Mouse (Mus musculus) E14TG2a.4 (cell line): ENCODE results near the gene Ppp1r3c.

Experiments used
- H3K27me3 ChIP-seq: 2 replicates; pipeline ENCODE4 v1.6.1; 2014; ENCODE audit warnings: low read length, control low read depth; ENCODE audit not compliant: insufficient read depth
- H3K36me3 ChIP-seq: 2 replicates; pipeline ENCODE4 v1.6.1; 2014; ENCODE audit warnings: low read length, control low read depth; ENCODE audit not compliant: insufficient read depth
- H3K4me1 ChIP-seq: replicated peaks from 2 replicates; pipeline ENCODE4 v1.6.1; 2014; ENCODE audit warnings: low read depth, low read length, control low read depth
- H3K4me3 ChIP-seq: replicated peaks from 2 replicates; pipeline ENCODE4 v1.5.1; 2014; ENCODE audit warnings: mild to moderate bottlenecking, low read length
- H3K9me3 ChIP-seq: 2 replicates; pipeline ENCODE4 v1.6.1; 2014; ENCODE audit warnings: low read length, control low read depth
- CTCF ChIP-seq: conservative IDR thresholded peaks from 2 replicates; pipeline ENCODE4 v1.5.1; 2014; ENCODE audit warnings: low read length
- NANOG ChIP-seq: IDR thresholded peaks from 2 replicates; pipeline ENCODE4 v1.6.1; 2014; ENCODE audit warnings: borderline replicate concordance, low read length, mixed read lengths
- POU5F1 ChIP-seq: IDR thresholded peaks from 2 replicates; pipeline ENCODE4 v1.6.1; 2014; ENCODE audit warnings: low read length, borderline replicate concordance

Gene Ppp1r3c

GRCm38 (mm10) chr19:36736537-36736936, at the start of gene Ppp1r3c:
Ppp1r3c (minus strand) TSS chr19:36736653.
- Histone ChIP-seq H3K9me3 (no peaks in the 10 kb centered on the region), H3K36me3 (no peaks in the 10 kb centered on the region; the same call in 1 of the 2 replicates), H3K27me3 (peaks cover 40% of the 10 kb centered on the region), H3K4me3 (peak within 1 kb of the TSS; percentile 75), H3K4me1 (peaks cover 12% of the 10 kb centered on the region)
- TF ChIP-seq NANOG (no peak), POU5F1 (no peak), CTCF (no peak)

GRCm38 (mm10) chr19:36783179-36783578, 46.7 kb upstream of the Ppp1r3c start:
- H3K4me3 ChIP-seq = no peak overlapping the region
- H3K36me3 ChIP-seq = no peaks in the 10 kb centered on the region
- TF ChIP-seq NANOG = no peak
- no peak for TF ChIP-seq CTCF
- no peak for TF ChIP-seq POU5F1
- H3K4me1 ChIP-seq = no peaks in the 10 kb centered on the region
- no peaks in the 10 kb centered on the region for H3K9me3 ChIP-seq
- H3K27me3 ChIP-seq = no peaks in the 10 kb centered on the region

DNA sequence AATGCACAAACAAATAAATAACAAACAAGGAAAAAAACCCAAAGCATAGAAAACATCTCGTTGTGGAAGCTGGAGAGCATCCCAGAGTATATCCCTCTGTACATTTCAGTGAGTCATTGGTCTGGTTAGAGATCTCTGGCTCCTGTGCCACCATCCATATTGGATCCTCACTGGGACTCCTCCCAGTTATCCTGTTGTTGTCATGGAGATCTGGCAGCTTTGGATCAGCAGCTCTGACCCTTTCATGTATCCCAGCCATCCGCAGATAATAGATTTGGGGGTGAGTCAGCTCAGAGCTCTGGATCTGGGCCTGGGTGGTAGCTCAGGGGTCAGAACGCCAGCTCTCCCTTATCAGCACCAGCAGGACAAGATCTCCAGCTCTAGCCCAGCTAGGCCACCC, 46.1 kb upstream of the Ppp1r3c start:
- Histone ChIP-seq H3K4me3 (no peak overlapping the region), H3K36me3 (no peaks in the 10 kb centered on the region), H3K27me3 (no peaks in the 10 kb centered on the region), H3K4me1 (no peaks in the 10 kb centered on the region), H3K9me3 (no peaks in the 10 kb centered on the region)
- TF ChIP-seq CTCF (no peak), NANOG (no peak), POU5F1 (no peak)

- Histone ChIP-seq H3K36me3 (no peaks in the 10 kb centered on the region), H3K4me1 (no peaks in the 10 kb centered on the region), H3K4me3 (no peak overlapping the region), H3K9me3 (no peaks in the 10 kb centered on the region), H3K27me3 (no peaks in the 10 kb centered on the region)
- TF ChIP-seq NANOG = no peak
- no peak for TF ChIP-seq CTCF
- TF ChIP-seq POU5F1 = no peak
These were observed 45.5 kb upstream of the Ppp1r3c start for GRCm38 (mm10) chr19:36781996-36782395.

DNA sequence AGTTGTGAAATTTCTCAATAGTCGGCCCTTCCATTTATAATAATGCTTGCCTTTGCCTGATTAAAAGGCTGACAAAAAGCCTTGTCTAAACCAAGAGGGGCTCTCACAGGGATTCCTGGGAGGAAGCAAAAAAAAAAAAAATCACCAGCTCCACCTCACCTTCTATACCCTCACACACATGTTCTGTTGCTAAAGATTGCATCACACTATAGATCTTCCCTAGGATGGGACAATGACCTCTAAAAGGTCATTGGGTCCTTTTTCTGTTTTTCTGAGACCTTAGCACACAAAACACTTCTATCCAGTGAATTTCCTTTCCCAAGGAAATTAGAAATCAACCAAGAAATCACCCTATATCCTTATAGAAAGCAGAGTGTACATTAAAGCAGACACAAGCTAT, 43.9 kb upstream of the Ppp1r3c start:
- no peaks in the 10 kb centered on the region for H3K27me3 ChIP-seq
- TF ChIP-seq NANOG (no peak), CTCF (no peak), POU5F1 (no peak)
- H3K4me3 ChIP-seq = no peak overlapping the region
- no peaks in the 10 kb centered on the region for H3K9me3 ChIP-seq
- no peaks in the 10 kb centered on the region for H3K36me3 ChIP-seq
- H3K4me1 ChIP-seq = no peaks in the 10 kb centered on the region

- TF ChIP-seq POU5F1 (no peak), CTCF (no peak), NANOG (no peak)
- Histone ChIP-seq H3K36me3 (no peaks in the 10 kb centered on the region), H3K9me3 (no peaks in the 10 kb centered on the region), H3K27me3 (no peaks in the 10 kb centered on the region), H3K4me1 (no peaks in the 10 kb centered on the region), H3K4me3 (no peak overlapping the region)
These were observed 43.3 kb upstream of the Ppp1r3c start for GRCm38 (mm10) chr19:36779765-36780164.

- Histone ChIP-seq H3K4me3 (no peak overlapping the region), H3K36me3 (no peaks in the 10 kb centered on the region), H3K27me3 (no peaks in the 10 kb centered on the region), H3K9me3 (no peaks in the 10 kb centered on the region), H3K4me1 (no peaks in the 10 kb centered on the region)
- TF ChIP-seq POU5F1 (no peak), CTCF (no peak), NANOG (no peak)
These were observed 39.1 kb upstream of the Ppp1r3c start for GRCm38 (mm10) chr19:36775531-36775930.

- Histone ChIP-seq H3K4me1 (no peaks in the 10 kb centered on the region), H3K9me3 (no peaks in the 10 kb centered on the region), H3K36me3 (no peaks in the 10 kb centered on the region), H3K27me3 (no peaks in the 10 kb centered on the region), H3K4me3 (no peak overlapping the region)
- TF ChIP-seq POU5F1 (no peak), NANOG (no peak)
These were observed 37.4 kb upstream of the Ppp1r3c start for GRCm38 (mm10) chr19:36773716-36774459.

- Histone ChIP-seq H3K36me3 (no peaks in the 10 kb centered on the region), H3K4me3 (no peak overlapping the region), H3K9me3 (peaks cover 5% of the 10 kb centered on the region; the same call in 1 of the 2 replicates), H3K4me1 (no peaks in the 10 kb centered on the region), H3K27me3 (no peaks in the 10 kb centered on the region)
- TF ChIP-seq POU5F1 (no peak), CTCF (no peak), NANOG (no peak)
These were observed 31.6 kb upstream of the Ppp1r3c start for GRCm38 (mm10) chr19:36768084-36768483.
